Mouse (Mus musculus) left cerebral cortex, postnatal 36 days (tissue): ENCODE measurements around the gene Olfr876. TPM values are rescaled to one million over a fixed set of nuclear protein-coding genes. Genes with fewer than 3 reads are reported as not detected.

ENCODE experiments used
- total RNA-seq, 2 experiments: library from RNA; stranded (reverse); gene quantifications; 2 replicates each; pipeline ENCODE4 v1.2.3; 2021

Gene Olfr876
- total RNA-seq, 2 experiments from 2014 or later: not detected

Other genes starting within 250 kb of the Olfr876 start
- 10 to 100 TPM; 18.3 to 19.7 TPM for gene Siae, start 247.3 kb upstream of the Olfr876 start, total RNA-seq
- gene Spa17, start 189.3 kb upstream of the Olfr876 start, total RNA-seq: 1 to 10 TPM; 1.8 to 2.9 TPM
- gene Tbrg1, start 145.7 kb upstream of the Olfr876 start, total RNA-seq: 10 to 100 TPM; 52.4 to 63.4 TPM
- gene Panx3, start 133.8 kb upstream of the Olfr876 start, total RNA-seq: not detected
- gene Olfr160, start 86.8 kb upstream of the Olfr876 start, total RNA-seq: not detected
- not detected for gene Olfr874, start 57.9 kb upstream of the Olfr876 start, total RNA-seq
- not detected for gene Olfr875, start 31.2 kb upstream of the Olfr876 start, total RNA-seq
- under 1 TPM; 0.15 to 0.43 TPM for gene Olfr877, start 51.2 kb downstream of the Olfr876 start, total RNA-seq
- under 1 TPM in 1 of 2 experiments, not detected in 1; 0.07 TPM for gene Olfr145, start 93.7 kb downstream of the Olfr876 start, total RNA-seq
- not detected for gene Olfr878, start 114.8 kb downstream of the Olfr876 start, total RNA-seq
- under 1 TPM in 1 of 2 experiments, not detected in 1; 0.15 TPM for gene Olfr881, start 188.8 kb downstream of the Olfr876 start, total RNA-seq
- gene Olfr883, start 222.8 kb downstream of the Olfr876 start, total RNA-seq: not detected
- not detected for gene Olfr884, start 243.5 kb downstream of the Olfr876 start, total RNA-seq